Mouse (Mus musculus): Measurements from ENCODE around the gene Adap1.

The Adap1 gene

GRCm38 (mm10) chr5:139325395-139325966 lies at the start of gene Adap1:
Adap1 (minus strand) TSS chr5:139325622.
- TF ChIP-seq GATA4 (IDR thresholded peaks at IDR 0.05; ENCODE audit: insufficient replicate concordance, low read length) = no peak

- TF ChIP-seq GATA4 (IDR thresholded peaks at IDR 0.05; ENCODE audit: insufficient replicate concordance, low read length) = no peak
Measured at GRCm38 (mm10) chr5:139374841-139375240, 49.4 kb upstream of the Adap1 start.

DNA sequence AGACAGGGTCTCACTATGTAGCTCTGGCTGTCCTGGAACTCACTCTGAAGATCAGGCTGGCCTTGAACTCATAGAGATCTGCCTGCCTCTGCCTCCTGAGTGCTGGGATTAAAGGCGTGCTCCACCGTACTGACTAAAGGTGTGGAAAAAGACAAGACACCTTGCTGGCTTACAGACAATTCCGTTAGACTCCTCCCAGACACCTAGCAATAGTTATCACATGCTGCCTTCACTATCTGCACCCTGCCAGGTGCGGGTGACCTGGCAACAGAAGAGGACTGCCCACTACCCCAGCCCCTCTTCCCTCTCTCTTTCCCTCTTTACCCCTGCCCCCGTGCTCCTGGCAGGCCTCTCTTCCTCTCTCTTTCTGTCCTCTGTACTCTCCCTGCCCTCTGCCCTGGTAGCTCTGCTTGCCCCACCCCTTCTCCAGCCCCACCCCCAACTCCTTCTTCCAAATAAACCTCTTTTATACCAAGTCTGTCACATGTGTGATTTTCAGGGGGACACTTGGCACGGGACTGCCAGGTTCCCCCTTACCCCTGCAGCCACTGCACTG lies 48.5 kb upstream of the Adap1 start:
- TF ChIP-seq GATA4 (IDR thresholded peaks at IDR 0.05; ENCODE audit: insufficient replicate concordance, low read length) = no peak

GRCm38 (mm10) chr5:139373126-139373525 lies 47.7 kb upstream of the Adap1 start:
- TF ChIP-seq GATA4 (IDR thresholded peaks at IDR 0.05; ENCODE audit: insufficient replicate concordance, low read length) = no peak

DNA sequence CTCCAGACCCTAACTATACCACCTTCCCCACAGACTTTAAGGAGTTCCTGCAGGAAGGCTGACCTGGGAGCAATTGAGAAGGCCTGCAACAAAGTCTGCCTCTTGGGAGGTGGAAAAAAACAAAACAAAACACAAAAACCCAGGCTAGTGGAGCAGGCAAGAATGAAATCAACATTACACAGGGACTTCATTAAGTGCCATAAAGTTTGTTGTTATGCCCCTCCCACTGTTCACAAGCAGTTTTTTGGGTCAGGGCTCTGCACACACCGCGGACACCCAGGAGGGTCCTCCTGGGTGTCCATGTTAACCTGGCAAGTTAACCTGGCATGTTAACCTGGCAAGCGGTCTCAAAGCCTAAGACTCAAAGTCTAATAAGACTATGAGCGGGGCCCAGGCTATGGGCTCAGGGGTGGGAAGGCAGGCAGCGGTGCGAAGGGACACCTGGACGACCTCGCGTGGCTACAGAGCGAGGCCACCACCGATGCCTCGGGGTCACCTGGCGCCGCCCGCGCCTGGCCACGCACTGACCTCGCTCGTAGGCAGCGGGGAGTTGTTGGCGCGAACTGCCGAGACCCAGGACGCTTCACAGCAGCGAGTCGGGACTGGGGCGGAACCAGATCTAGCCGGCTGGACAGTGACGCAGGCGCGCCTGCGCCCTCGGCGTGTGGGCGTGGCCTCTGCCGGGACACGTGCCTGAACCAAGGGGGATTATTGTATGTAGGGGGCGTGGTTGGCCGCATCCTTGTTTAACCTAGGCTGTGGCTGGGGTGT lies 46.4 kb upstream of the Adap1 start:
- no peak for TF ChIP-seq GATA4 (IDR thresholded peaks at IDR 0.05; ENCODE audit: insufficient replicate concordance, low read length)

GRCm38 (mm10) chr5:139371118-139371517 lies 45.7 kb upstream of the Adap1 start:
- no peak for TF ChIP-seq GATA4 (IDR thresholded peaks at IDR 0.05; ENCODE audit: insufficient replicate concordance, low read length)

DNA sequence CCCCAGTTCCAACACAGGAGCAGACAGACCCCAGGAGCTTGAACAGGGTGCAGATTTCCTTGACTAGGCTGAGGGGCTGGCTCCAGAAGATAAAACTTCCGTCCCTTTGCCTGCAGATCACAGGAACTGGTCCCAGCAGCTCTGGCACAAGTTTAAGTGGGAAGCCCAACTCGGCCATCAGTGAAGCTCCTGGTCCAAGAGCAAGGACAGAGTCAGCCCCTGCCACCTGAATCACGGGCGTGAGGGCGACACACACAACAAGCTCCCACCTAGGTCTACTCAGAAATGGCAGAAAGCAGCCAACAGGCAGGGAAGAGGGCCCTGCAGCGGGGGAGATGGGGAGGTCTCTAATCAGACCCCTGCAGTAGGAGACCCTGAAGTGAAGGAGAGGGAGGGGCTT lies 44.9 kb upstream of the Adap1 start:
- TF ChIP-seq GATA4 (IDR thresholded peaks at IDR 0.05; ENCODE audit: insufficient replicate concordance, low read length) = no peak

DNA sequence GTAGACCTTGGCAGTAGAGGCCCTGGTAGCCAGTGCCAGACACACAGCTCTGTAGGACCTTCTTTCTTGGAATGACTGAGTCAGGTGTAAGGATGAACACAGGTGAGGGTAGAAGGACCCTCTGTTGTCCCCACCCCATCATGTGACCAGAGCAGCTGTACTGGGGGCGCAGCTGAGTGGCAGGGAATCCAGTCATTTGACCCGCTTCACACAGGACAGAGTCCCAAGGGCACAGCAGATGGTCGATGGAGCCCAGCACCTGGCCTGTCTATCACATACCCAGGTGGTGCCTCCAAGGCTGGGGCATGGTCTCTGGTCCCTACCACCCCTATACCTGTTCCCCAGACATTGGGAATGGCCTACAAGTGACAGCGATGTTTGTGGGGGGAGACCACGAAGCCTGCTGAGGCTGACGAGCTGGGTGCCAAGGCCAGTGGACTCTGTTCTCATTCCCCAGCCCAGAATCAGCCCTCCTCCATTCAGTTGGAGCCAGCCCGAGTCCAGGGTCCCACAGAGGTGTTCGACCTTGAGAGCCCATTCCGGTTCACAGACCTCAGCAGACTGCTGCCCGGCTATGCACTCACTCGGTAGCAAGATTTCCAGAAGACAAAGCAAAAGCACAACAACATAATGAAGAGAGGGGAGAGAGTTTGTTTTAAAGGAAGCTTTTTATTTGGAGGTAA lies 43.4 kb upstream of the Adap1 start:
- no peak for TF ChIP-seq GATA4 (IDR thresholded peaks at IDR 0.05; ENCODE audit: insufficient replicate concordance, low read length)

DNA sequence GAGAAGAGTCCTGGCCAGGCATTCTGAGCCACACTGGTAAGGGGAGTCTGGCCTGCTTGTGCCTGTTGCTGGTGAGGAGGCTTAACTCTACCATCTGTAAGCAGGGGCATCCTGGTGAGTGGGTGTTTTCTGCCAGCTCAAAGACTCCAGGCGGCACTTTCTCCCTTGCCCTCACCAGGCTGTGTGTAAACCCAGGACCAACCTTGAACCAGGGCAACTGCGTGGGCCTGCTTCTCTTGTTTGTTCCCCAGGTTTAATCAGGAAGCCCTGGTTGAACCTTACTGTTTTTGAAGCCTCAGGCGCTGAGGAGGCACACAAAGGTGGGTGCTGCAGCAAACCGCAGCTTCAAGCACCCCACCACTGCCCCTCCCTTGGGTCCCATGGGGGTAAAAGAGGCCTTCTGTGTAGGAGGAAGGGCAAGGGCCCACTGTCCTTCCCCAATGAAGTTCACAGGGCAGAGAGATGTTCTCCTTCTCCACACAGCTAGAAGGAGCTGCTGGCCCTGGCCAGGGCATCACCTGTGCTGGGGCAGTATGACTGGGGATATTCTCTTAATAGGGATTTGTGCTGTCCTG lies 42.5 kb upstream of the Adap1 start:
- TF ChIP-seq GATA4 (IDR thresholded peaks at IDR 0.05; ENCODE audit: insufficient replicate concordance, low read length) = no peak

DNA sequence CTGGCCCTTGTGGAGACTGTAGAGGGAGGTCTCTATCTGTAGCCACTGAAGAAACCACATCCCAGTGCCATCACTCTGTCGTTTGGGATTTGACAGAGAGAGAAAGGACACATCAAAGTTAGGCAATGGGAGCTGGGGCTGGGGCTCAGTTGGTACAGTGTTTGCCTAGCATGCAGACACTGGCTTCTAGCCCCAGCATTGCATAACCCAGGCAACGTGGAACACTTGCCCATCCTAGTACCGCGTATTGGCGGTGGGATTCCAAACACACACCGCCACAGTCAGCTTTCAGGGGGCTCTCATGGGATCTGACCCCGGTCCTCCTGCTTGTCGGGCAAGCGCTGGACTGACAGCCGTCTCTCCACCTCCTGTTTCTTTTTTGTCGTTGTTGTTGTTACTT lies 41.1 kb upstream of the Adap1 start:
- TF ChIP-seq GATA4 (IDR thresholded peaks at IDR 0.05; ENCODE audit: insufficient replicate concordance, low read length) = no peak

- no peak for TF ChIP-seq GATA4 (IDR thresholded peaks at IDR 0.05; ENCODE audit: insufficient replicate concordance, low read length)
Measured at GRCm38 (mm10) chr5:139365827-139366226, 40.4 kb upstream of the Adap1 start.

GRCm38 (mm10) chr5:139364911-139365571 lies 39.6 kb upstream of the Adap1 start:
- no peak for TF ChIP-seq GATA4 (IDR thresholded peaks at IDR 0.05; ENCODE audit: insufficient replicate concordance, low read length)

DNA sequence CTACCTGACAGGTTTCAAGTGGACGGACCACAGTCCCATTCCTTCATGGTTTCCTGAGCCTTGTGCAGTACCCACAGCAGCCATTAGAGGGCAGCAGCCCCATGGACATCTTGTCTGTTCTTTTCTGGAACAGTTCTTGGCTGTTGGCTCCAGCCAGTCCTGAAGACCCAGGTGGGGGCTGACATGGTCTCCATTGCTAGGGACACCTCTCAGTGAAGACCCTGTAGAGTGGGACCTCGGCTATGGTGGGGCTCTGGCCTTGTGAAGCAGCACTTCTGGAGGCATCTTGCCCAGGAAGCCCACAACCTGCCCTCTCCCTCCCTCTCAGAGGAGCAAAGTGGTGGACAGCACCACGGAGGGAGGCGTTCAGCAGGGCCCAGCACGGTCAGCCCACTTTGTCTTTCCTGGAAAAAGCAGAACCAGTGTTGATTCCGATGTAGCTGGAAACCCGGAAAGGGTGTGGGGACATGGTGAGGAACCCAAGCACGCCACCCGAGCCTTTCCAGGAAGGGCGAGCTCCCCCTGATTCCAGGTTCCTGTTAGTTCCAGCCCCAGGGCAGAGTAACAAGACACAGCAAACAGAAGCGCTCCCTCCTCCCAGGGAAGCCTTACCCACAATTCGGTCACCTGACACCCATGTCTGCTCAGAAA lies 39.0 kb upstream of the Adap1 start:
- peak; percentile 5; the same call in 1 of the 2 replicates for TF ChIP-seq GATA4 (IDR thresholded peaks at IDR 0.05; ENCODE audit: insufficient replicate concordance, low read length)

DNA sequence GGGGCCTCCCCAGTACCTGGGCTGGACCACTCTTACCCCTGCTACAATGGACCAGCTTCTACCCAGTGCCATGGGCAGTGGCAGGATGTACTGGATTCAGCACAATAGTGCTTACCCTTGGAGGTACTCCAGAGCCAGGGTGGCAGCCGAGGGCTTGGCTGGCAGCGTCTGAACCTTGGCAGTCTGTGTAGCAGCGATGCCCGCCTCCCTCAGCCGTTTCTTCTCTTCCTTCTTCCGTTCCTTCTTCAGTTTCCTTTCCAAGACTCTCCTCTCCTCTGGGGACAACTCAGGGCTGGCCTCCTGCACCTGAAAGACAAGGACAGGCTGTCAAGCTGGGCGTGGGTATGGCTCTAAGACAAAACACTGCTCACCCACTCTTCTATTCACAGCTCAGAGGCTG lies 38.4 kb upstream of the Adap1 start:
- TF ChIP-seq GATA4 (IDR thresholded peaks at IDR 0.05; ENCODE audit: insufficient replicate concordance, low read length) = no peak

- peak; percentile 85; the same call in 1 of the 2 replicates for TF ChIP-seq GATA4 (IDR thresholded peaks at IDR 0.05; ENCODE audit: insufficient replicate concordance, low read length)
Measured at GRCm38 (mm10) chr5:139359244-139359643, 33.8 kb upstream of the Adap1 start.

Data from liver, adult (tissue).